Mouse (Mus musculus) brain, embryonic 18.5 days (tissue): ENCODE data around the gene Slc34a3.
"Not testable (repeated sequence)": the region's sequence is repeated elsewhere in the genome, so short reads cannot be mapped to it uniquely, and the experiment has no call there.

Experiments
- DNase-seq: peaks from one replicate; pipeline ENCODE4 v3.0.0-alpha.2; 2012; ENCODE audit warnings: low read depth, low spot score

Gene Slc34a3

DNA sequence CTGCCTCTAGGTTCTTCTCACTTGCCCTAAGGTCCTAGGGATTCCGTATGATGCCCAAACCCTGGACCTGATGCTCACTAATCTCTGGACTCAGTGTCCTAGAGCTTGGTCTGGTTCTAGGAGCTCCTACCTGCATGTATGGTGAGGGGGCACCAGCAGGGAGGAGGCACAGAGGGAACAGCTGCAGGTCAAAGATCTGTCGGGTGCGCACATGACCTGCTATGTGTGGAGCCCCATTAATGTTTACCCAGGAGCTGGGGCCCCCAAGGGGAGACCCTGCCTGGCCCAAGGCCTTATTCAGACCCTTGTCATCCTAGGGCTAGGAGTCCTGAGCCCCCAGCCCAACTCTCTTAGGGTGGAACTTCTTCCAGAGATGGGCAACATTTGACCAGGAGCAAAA, at the start of gene Slc34a3:
TSS of gene Slc34a3 (minus strand) at position 315 of the 400 bp plus-strand sequence.
- no peak for DNase-seq

DNA sequence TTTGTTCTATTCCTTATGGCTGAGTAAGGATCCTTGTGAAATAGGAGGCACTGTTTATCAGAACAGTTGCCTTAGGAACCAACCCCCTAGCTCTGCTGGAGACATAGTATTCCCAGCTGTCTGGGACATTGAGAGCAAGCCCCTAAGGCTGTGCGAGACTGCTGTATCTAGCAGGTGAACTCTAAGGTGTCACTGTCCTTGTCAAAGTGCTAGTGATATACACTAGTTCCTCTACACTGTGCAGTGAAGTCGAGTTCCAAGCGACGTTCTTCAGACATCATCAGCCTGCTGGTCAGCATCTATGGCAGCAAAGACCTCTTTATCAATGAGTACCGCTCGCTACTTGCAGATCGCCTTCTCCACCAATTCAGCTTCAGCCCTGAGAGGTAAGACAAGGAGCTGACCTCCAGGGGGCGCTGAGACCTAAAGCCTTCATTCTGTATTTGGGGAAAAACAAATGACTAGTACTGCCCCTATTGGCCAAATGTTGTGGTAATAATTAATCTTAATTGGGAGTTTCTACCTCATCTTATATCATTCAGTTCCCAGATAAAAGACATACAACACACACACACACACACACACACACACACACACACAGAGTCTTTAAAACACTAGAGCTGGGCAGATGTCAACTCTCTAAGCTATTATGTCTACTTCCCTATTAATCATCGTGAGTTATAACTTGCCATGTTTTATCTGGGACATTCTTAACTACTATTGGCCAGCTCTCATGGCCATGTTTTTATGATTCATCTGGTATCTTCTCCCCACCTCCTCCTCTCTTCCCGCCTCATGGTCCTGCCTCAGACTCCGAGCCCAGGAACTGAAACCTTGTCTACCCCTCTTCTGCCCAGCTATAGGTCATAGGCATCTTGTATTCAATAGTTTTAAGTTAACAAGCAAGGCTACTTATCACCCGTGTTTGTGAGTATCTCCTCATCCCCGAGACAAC, 45.0 kb upstream of the Slc34a3 start:
- no peak for DNase-seq

DNA sequence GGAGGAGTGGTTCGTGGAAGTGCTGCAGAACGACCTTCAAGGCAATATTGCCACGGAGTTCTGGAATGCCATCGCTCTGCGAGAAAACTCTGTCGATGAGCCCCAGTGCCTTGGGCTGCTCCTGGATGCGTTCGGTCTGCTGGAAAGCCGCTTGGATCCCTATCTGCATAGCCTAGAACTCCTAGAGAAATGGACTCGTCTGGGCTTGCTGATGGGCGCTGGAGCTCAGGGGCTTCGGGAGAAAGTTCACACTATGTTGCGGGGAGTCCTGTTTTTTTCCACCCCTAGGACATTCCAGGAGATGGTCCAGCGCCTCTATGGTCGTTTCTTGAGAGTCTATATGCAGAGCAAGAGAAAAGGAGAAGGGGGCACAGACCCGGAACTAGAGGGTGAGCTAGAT, 38.8 kb upstream of the Slc34a3 start:
- no peak for DNase-seq

DNA sequence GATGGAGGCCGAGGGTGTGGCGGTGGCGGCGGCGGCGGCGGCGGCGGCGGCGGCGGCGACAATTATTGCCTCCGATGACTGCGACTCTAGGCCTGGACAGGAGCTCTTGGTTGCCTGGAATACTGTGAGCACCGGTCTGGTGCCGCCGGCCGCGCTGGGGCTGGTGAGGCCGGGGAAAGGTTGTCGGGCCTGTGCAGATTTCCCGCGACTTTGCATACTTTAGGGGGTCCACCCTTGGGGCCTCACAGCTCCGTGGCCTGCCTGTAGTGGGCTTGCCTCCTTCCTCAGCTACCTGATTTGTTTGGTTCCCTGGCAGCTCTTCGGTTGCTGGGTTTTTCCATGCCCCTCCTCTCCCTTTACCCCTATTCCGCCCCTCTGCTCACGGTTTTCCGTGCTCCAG, 38.4 kb upstream of the Slc34a3 start:
- no peak for DNase-seq

DNA sequence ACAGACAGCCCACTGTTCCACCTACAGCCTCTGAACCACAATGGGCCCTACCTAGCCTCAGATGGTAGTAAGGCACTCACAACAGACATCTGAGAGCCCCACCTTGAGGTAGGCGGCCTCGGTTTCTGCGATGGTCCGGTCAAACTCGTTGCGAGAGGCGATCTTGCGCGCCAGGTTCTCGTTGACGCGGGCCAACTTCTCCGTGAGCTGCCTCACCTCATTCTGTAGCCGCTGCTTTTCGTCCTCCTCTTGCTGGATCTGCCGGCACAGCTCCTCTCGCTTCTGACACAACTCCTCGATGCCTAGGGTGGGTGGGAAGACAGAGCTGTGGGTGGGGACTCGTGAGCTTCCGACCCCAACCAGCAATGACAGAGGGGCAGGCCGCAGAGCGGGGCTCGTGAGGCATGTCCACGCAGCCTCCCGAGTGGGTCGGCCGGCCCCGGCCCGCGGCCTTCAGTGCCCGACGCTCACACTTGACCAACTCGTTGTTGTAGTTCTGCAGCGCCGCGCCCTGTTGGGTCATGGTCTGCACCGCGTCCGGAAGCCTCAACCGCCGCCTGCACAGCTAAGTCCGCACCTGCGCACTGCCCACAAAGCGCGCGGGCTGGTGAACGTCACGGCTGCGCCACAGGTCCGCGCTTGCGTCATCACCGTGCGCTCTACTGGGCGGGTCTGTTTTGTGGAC, 37.8 kb upstream of the Slc34a3 start, which contains the start of the genes Ssna1 and Anapc2:
TSS of gene Ssna1 (minus strand) at position 612 of the 685 bp plus-strand sequence.
TSS of gene Anapc2 (plus strand) at position 652 of the 685 bp plus-strand sequence.
- peak; percentile 90 for DNase-seq

DNA sequence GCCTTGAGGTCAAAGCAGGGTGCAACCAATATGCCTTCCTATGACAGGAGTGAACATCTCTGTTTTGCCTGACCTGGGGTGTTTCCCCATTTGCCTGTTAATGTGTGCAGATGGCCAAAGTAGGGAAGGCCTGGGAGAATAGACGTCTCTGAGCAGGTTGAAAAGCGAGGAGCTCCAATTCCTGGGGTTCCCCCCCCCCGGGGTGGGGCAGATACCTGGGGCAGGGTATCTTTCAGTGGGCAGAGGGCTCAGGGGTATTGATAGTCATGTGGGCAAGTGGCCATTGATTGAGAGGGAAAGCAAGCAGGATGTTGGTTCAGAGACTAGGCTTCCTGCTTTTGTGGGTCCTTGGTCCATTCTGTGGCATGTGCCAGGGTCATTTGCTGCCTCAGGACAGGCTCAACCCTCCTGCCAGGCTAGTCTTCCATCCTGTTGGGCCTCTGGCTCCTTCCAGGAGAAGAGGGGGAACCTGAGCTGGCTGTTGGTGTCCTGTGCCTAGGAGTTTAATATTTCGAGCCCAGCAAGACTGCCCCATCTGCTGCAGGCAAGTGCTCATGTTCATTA, 33.7 kb upstream of the Slc34a3 start:
- no peak for DNase-seq

DNA sequence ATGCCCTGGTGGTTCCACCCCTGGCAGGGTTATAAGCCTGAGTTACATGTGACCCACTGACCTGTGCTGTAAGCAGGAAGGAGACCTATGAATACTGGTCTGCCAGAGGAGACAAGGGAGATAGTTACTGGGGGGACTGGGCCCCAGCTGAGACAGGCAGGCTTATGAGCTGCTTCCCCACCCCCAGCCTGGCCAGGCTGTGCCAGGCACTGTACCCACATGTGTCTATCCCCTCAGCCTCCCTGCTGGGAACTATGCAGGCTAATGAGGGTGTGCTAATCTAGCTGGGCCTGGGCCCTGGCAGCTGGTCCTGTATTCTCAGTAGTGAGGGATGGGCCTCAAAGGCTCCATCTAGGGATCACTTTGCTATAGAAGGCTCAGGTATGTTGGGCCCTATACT, 33.1 kb upstream of the Slc34a3 start:
- no peak for DNase-seq

DNA sequence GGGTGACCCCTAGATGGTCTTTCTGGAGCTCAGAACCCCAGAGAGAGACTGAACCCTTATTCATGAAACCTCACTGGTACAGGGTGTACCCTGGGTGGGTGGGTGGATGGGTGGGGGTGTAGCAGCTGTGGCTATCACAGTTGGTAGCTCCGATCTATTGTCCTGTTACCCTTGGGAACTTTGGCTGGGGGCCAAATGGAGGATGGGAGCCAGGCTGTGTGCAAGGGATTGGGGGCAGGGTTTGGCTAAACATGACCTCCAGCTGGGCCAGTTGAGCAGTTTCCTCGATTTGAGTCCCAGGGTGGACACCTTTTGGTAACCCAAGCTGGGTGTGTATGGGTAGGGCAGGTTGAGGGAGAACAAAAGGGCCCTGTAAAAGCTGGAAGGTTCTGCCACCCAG, 32.6 kb upstream of the Slc34a3 start:
- no peak for DNase-seq

DNA sequence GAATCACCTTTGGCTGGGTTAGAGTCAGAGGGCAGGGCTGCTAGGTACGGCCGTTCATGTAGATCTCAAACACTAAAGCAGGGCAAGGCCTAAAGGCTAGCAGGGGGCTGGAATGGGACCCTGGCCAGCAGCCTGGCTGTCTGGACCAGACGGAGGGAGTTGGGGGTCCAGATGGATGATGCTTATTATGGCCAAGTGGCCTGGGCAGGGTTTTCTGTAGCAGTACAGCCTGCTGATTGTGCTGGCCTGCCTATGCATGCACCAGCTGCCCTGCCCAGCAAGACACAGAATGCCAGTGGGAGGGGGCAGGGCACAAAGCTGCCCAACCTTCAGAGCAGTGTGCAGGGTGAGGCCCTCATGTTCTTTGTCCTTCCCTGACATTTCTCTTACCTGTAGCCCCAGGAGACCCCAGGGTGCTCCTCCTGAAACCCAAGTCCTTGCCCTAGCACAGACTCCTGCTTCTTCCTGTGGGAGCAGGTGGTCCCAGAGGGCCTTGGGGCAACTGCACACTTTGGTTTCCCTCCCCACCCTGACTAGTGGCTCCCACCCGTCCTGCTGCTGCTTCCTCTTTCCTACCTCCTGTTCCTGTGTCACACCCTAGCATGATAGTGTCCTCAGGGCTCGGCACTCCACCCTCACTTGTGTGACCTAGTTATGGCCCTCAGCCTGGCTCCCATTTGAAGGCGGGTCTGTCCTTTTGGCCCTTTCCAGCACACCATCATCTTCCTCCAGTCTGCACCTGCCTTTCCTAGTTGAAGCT, 31.9 kb upstream of the Slc34a3 start:
- no peak for DNase-seq

DNA sequence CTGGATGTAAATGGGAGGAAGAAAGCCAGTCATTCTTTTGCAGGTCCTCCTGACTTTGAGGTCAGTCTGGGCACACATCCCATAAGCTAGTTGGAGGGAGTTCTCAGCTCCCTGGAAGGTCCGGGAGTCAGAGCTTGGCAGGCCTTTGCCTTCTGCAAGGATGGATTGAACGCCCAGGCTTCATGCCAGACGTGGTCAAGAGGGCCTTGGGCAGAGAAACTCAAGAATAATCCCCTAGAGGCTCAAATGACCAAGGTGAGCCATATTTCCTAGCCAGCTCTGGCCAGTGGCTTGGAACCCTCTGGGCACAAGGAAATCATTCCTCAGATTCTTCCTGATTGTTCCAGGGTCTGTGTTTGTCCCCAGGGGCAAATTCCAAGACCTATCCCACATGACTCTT, 30.7 kb upstream of the Slc34a3 start:
- DNase-seq, result no peak

DNA sequence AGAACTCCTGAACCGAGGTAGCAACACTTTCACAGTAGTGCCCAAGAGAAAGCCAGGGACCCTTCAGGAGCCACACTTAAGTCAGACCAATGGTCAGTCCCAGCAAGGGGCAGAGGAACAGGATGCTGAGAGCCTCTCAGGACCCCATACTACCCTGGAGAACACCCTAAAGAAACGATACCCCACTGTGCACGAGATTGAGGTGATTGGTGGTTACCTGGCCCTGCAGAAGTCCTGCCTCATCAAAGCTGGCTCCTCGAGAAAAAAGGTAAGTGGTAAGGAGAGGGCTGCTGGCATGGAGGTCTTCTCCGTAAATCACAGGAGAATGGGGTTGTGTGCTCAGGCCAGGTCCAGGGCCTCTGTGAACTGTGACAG, 30.1 kb upstream of the Slc34a3 start:
- DNase-seq, result no peak

DNA sequence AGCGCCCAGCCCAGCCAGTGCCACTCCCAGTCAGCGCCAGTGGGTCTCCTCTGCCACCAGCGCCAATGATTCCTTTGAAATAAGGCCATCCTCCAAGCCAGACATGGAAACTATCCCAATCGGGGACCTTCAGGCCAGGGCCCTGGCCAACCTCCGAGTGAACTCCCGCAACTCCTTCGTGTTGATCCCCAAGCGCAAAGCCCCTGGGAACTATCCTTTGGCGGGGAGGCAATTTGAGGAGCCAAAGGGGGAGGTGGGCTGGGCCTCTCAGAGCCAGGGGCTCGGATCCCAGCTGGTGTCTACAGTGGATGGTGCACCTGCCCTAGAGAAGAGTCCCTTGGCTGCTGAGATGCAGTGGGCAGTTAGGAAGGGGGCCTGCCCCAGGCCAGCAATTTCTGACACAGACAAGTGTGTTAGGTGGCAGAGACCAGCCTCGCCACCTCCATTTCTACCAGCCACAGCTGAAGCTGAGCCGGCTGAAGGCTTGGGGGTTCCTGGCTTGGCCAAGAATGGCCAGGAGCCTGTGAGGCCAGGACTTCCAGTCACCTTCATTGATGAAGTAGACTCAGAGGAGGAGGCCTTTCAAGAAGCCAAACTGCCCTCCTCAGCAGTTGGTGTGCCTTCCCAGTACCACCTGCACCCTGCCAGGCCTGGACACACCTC, 29.6 kb upstream of the Slc34a3 start:
- no peak for DNase-seq

DNA sequence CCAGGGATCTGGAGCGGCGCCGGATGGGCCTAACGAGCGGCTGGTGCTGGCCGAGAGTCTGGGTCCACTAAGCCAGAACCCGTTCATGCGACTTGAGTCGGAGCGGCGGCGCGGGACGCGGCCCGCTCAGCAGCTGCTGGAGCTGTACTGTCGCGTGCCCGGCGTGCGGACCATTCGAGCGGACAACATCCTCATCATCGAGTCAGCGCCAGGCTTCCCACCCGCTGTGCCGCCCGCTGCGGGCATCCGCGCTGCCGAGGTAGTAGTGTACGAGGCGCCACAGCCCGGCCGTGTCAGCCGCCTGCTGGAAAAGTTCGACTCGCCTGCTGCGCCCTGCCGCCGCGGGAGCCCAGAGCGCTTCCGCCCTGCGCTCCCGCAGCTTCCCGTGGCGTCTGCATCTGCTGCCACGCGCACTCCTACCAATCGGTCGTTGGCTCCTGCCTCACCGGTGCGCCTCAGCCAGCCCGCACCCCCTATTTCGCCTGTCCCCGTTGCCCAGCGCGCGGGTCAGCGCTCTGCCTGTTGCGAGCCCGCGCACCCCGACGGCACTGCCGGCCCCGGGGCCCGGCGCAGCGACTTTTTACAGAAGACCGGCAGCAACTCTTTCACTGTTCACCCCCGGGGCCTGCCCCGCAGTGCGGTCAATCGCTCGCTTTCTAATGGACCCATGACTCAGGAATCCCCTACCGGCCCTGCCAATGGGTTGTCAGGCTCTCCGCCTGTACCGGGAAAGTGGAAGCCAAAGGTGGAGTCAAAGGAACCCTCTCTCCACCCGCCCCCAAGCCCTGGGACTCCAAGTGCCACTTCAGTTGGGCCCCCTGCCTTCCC, 28.8 kb upstream of the Slc34a3 start:
- no peak for DNase-seq

DNA sequence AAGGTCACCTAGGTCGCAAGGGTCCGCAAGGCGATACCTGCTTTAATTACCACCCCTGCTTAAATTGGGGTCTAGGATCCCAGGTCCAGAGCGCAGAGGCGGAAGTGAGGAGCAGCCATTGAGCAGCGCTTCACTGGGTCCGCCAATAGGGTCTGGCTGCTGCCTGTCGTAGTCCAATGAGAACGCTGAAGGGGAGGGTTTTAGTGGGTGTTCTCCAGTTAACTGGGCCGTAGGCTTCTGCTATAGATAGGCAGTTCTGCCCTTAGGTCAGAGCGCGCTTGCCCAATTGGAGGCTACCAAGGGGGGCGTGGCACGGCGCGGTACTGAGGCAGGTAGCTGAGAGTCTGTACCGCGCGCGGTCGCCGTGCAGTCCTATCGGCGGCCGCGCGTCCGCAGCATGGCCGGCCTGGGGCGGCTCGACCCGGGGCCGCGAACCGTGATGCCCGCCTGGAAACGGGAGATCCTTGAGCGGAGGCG, 28.2 kb upstream of the Slc34a3 start, which contains the start of gene Tprn:
TSS of gene Tprn (plus strand) at position 328 of the 477 bp plus-strand sequence.
- DNase-seq, result peak; percentile 95

DNA sequence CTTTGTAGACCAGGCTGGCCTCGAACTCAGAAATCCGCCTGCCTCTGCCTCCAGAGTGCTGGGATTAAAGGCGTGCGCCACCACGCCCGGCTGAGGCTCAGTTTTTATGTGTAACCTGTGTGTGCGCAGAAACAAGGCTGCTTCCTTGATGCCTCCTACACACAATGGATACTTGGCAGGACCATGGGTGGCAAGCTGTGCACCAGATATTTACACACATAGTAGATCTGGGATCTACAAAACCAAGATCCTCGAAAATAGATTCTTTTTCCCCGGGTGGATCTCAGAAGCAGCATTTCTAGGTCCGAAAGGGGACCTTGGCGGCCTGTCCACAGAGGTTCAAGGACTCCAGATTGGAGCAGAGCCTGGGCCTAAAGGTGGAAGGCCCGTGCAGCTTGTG, 27.7 kb upstream of the Slc34a3 start:
- no peak for DNase-seq

DNA sequence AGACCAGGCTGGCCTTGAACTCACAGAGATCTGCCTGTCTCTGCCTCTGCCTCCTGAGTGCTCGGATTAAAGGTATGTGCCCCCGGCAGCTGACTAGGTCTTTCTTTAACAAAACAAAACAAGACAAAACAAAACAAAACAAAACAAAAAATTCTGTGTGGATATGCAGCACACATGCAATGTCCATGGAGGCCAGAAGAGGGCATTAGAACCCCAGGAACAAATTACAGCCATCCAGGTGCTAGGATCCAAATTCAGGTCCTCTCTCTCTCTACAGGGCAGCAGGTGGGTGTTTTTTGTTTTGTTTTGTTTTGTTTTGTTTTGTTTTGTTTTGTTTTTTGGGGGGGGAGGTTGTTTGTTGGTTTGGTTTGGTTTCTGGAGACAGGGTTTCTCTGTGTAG, 24.7 kb upstream of the Slc34a3 start:
- DNase-seq, result no peak

DNA sequence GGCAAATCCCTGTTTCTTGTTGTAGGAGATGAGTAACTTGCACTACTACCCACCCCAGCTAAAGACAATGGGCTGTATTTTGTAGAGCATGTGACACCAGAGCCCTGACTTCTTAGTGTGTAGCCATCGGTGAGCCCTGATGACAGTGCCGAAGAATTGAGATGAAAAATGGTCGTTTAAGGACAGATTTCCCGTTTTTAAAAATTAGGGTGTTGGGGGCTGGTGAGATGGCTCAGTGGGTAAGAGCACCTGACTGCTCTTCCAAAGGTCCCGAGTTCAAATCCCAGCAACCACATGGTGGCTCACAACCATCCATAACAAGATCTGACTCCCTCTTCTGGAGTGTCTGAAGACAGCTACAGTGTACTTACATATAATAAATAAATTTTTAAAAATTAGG, 23.1 kb upstream of the Slc34a3 start:
- DNase-seq, result not testable (repeated sequence)

DNA sequence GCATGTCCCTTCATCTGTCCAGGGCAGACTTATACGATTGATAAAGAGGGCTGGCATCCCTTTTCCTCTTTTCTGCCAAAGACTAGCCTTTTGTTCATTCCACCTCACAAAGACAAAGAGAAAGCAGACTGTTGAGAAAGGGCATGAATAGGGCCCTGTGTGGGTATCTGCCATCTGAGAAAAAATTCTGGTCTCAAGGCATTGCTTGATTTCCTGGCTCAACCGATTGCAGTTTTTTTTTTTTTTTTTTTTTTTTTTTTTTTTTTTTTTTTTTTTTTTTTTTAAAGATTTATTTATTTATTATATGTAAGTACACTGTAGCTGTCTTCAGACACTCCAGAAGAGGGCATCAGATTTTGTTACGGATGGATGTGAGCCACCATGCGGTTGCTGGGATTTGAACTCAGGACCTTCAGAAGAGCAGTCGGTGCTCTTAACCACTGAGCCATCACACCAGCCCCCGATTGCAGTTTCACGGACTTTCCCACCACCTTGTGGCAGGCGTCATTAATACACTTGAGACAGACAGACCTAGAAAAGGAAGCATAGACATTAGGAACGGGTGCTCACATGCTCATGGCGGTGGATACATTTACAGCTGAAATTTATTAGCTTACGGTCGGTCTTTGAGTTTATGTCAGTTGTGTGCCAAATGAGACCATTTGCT, 22.4 kb upstream of the Slc34a3 start:
- DNase-seq, result not testable (repeated sequence)

DNA sequence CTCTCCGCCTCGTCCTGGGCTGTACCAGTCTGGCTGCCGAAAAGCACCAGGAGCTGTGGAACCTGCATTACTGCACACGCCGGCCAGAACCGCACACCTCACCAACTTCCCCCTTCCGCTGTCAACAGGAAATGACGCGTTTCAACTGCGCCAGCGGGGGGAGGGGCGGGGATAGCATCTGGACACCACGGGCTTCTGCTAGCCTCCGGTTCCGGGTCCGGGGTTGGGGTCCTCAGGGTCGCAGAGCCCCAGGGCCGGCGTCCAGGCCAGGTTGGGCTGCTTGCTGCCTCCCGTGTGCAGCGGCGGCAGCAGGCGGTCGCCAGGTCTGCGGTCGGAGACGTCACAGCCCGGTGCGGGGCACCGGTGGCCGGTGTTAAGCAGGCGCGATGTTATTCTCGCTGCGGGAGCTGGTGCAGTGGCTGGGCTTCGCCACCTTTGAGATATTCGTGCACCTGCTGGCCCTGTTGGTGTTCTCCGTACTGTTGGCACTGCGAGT, 21.2 kb upstream of the Slc34a3 start, which contains the start of gene Tmem203:
TSS of gene Tmem203 (plus strand) at position 156 of the 496 bp plus-strand sequence.
- DNase-seq, result peak; percentile 83
